Mouse (Mus musculus): ENCODE data around the gene Spryd4. TPM values are rescaled to one million over a fixed set of nuclear protein-coding genes. Genes with fewer than 3 reads are reported as not detected.
"Not testable (repeated sequence)": the region's sequence is repeated elsewhere in the genome, so short reads cannot be mapped to it uniquely, and the experiment has no call there.

The Spryd4 gene
- polyA plus RNA-seq, 1 experiment from 2014 or later = 30.8 TPM

- H3K36me3 ChIP-seq (ENCODE audit: control insufficient read depth, insufficient read depth, low read length) = no peaks in the 10 kb centered on the region
- no peak overlapping the region for H3K9ac ChIP-seq (ENCODE audit: low read depth, low read length)
- 0 out of 2 replicates have a peak, but pooled peaks cover 3% of the 10 kb centered on the region for H3K27me3 ChIP-seq (replicated peaks; ENCODE audit: control insufficient read depth, insufficient read depth, low read length)
- ATAC-seq (ENCODE audit: low read depth) = no peak
- no peak overlapping the region for H3K27ac ChIP-seq (replicated peaks; ENCODE audit: low read depth, low read length)
- no peak overlapping the region for H3K4me3 ChIP-seq (ENCODE audit: low read depth, low read length)
- 94% methylated on average over 18 of the region's 18 CpGs for WGBS
- H3K4me2 ChIP-seq (ENCODE audit: low read depth, low read length) = no peak overlapping the region
- H3K9me3 ChIP-seq (ENCODE audit: control insufficient read depth, low read length) = no peaks in the 10 kb centered on the region
- DNase-seq (ENCODE audit: low spot score) = no peak
- H3K4me1 ChIP-seq (ENCODE audit: control insufficient read depth, insufficient read depth, low read length) = no peaks in the 10 kb centered on the region
Observed at GRCm38 (mm10) chr10:128218387-128219117, 6.9 kb upstream of the Spryd4 start.

GRCm38 (mm10) chr10:128214981-128215380 is 3.4 kb upstream of the Spryd4 start:
- Histone ChIP-seq H3K4me3 (ENCODE audit: low read depth, low read length) (no peak overlapping the region), H3K27ac (replicated peaks; ENCODE audit: low read depth, low read length) (no peak overlapping the region), H3K9ac (ENCODE audit: low read depth, low read length) (no peak overlapping the region), H3K36me3 (ENCODE audit: control insufficient read depth, insufficient read depth, low read length) (no peaks in the 10 kb centered on the region), H3K27me3 (replicated peaks; ENCODE audit: control insufficient read depth, insufficient read depth, low read length) (0 out of 2 replicates have a peak, but pooled peaks cover 5% of the 10 kb centered on the region), H3K4me2 (ENCODE audit: low read depth, low read length) (no peak overlapping the region), H3K9me3 (ENCODE audit: control insufficient read depth, low read length) (no peaks in the 10 kb centered on the region), H3K4me1 (ENCODE audit: control insufficient read depth, insufficient read depth, low read length) (peaks cover 5% of the 10 kb centered on the region)
- WGBS = 87% methylated on average over 5 of the region's 5 CpGs
- ATAC-seq (ENCODE audit: low read depth) (no peak), DNase-seq (ENCODE audit: low spot score) (no peak)

- 89% methylated on average over 4 of the region's 4 CpGs for WGBS
- not testable (repeated sequence) for ATAC-seq (ENCODE audit: low read depth); H3K27ac ChIP-seq (replicated peaks; ENCODE audit: low read depth, low read length); H3K36me3 ChIP-seq (ENCODE audit: control insufficient read depth, insufficient read depth, low read length); H3K4me3 ChIP-seq (ENCODE audit: low read depth, low read length); H3K4me2 ChIP-seq (ENCODE audit: low read depth, low read length); H3K9me3 ChIP-seq (ENCODE audit: control insufficient read depth, low read length); H3K4me1 ChIP-seq (ENCODE audit: control insufficient read depth, insufficient read depth, low read length); H3K9ac ChIP-seq (ENCODE audit: low read depth, low read length); DNase-seq (ENCODE audit: low spot score); H3K27me3 ChIP-seq (replicated peaks; ENCODE audit: control insufficient read depth, insufficient read depth, low read length)
Observed at GRCm38 (mm10) chr10:128214112-128214511, 2.5 kb upstream of the Spryd4 start.

GRCm38 (mm10) chr10:128212871-128213323 is 1.3 kb upstream of the Spryd4 start:
- Histone ChIP-seq H3K27me3 (replicated peaks; ENCODE audit: control insufficient read depth, insufficient read depth, low read length) (0 out of 2 replicates have a peak, but pooled peaks cover 5% of the 10 kb centered on the region), H3K4me3 (ENCODE audit: low read depth, low read length) (peak overlapping the region; percentile 37), H3K4me2 (ENCODE audit: low read depth, low read length) (peak overlapping the region; percentile 71), H3K4me1 (ENCODE audit: control insufficient read depth, insufficient read depth, low read length) (peaks cover 5% of the 10 kb centered on the region), H3K9ac (ENCODE audit: low read depth, low read length) (peak overlapping the region; percentile 60), H3K36me3 (ENCODE audit: control insufficient read depth, insufficient read depth, low read length) (0 out of 2 replicates have a peak, but pooled peaks cover 5% of the 10 kb centered on the region), H3K27ac (replicated peaks; ENCODE audit: low read depth, low read length) (peak overlapping the region; percentile 33; the same call in 1 of the 2 replicates), H3K9me3 (ENCODE audit: control insufficient read depth, low read length) (no peaks in the 10 kb centered on the region)
- peak; percentile 53 for ATAC-seq (ENCODE audit: low read depth)
- WGBS = 3% methylated on average over 18 of the region's 18 CpGs
- peak; percentile 83 for DNase-seq (ENCODE audit: low spot score)

GRCm38 (mm10) chr10:128212148-128212547 is 541 bp upstream of the Spryd4 start:
- Histone ChIP-seq H3K9me3 (ENCODE audit: control insufficient read depth, low read length) (no peaks in the 10 kb centered on the region), H3K27ac (replicated peaks; ENCODE audit: low read depth, low read length) (0 out of 2 replicates have a peak overlapping the region, but pooled peaks have one; percentile 52)

GRCm38 (mm10) chr10:128210954-128211353 is 653 bp downstream of the Spryd4 start:
- DNase-seq (ENCODE audit: low spot score) = no peak
- 33% methylated on average over 14 of the region's 14 CpGs for WGBS
- Histone ChIP-seq H3K4me3 (ENCODE audit: low read depth, low read length) (peak overlapping the region; percentile 71), H3K9ac (ENCODE audit: low read depth, low read length) (peak overlapping the region; percentile 73), H3K4me1 (ENCODE audit: control insufficient read depth, insufficient read depth, low read length) (peaks cover 5% of the 10 kb centered on the region), H3K9me3 (ENCODE audit: control insufficient read depth, low read length) (no peaks in the 10 kb centered on the region), H3K27me3 (replicated peaks; ENCODE audit: control insufficient read depth, insufficient read depth, low read length) (0 out of 2 replicates have a peak, but pooled peaks cover 5% of the 10 kb centered on the region), H3K27ac (replicated peaks; ENCODE audit: low read depth, low read length) (no peak overlapping the region), H3K4me2 (ENCODE audit: low read depth, low read length) (peak overlapping the region; percentile 80), H3K36me3 (ENCODE audit: control insufficient read depth, insufficient read depth, low read length) (peaks cover 9% of the 10 kb centered on the region; the same call in 1 of the 2 replicates)
- no peak for ATAC-seq (ENCODE audit: low read depth)

More at GRCm38 (mm10) chr10:128212148-128212547, 541 bp upstream of the Spryd4 start:
- Histone ChIP-seq H3K4me3 (ENCODE audit: low read depth, low read length) (peak overlapping the region; percentile 71), H3K27me3 (replicated peaks; ENCODE audit: control insufficient read depth, insufficient read depth, low read length) (0 out of 2 replicates have a peak, but pooled peaks cover 5% of the 10 kb centered on the region), H3K36me3 (ENCODE audit: control insufficient read depth, insufficient read depth, low read length) (peaks cover 5% of the 10 kb centered on the region; the same call in 1 of the 2 replicates), H3K4me1 (ENCODE audit: control insufficient read depth, insufficient read depth, low read length) (peaks cover 5% of the 10 kb centered on the region), H3K4me2 (ENCODE audit: low read depth, low read length) (peak overlapping the region; percentile 80), H3K9ac (ENCODE audit: low read depth, low read length) (peak overlapping the region; percentile 73; the same call in 1 of the 2 replicates)
- 44% methylated on average over 5 of the region's 6 CpGs for WGBS
- ATAC-seq (ENCODE audit: low read depth) = no peak
- DNase-seq (ENCODE audit: low spot score) = no peak

- Histone ChIP-seq H3K4me1 (ENCODE audit: control insufficient read depth, insufficient read depth, low read length) (peaks cover 5% of the 10 kb centered on the region), H3K9ac (ENCODE audit: low read depth, low read length) (no peak overlapping the region), H3K4me2 (ENCODE audit: low read depth, low read length) (no peak overlapping the region), H3K4me3 (ENCODE audit: low read depth, low read length) (no peak overlapping the region), H3K36me3 (ENCODE audit: control insufficient read depth, insufficient read depth, low read length) (peaks cover 9% of the 10 kb centered on the region; the same call in 1 of the 2 replicates), H3K27me3 (replicated peaks; ENCODE audit: control insufficient read depth, insufficient read depth, low read length) (0 out of 2 replicates have a peak, but pooled peaks cover 5% of the 10 kb centered on the region), H3K27ac (replicated peaks; ENCODE audit: low read depth, low read length) (no peak overlapping the region), H3K9me3 (ENCODE audit: control insufficient read depth, low read length) (no peaks in the 10 kb centered on the region)
- ATAC-seq (ENCODE audit: low read depth) (no peak), DNase-seq (ENCODE audit: low spot score) (no peak)
- WGBS = 74% methylated on average over 2 of the region's 2 CpGs
Observed at GRCm38 (mm10) chr10:128210131-128210530, 1.5 kb downstream of the Spryd4 start.

- H3K36me3 ChIP-seq (ENCODE audit: control insufficient read depth, insufficient read depth, low read length) = peaks cover 9% of the 10 kb centered on the region; the same call in 1 of the 2 replicates
- no peak overlapping the region for H3K4me2 ChIP-seq (ENCODE audit: low read depth, low read length)
- H3K9me3 ChIP-seq (ENCODE audit: control insufficient read depth, low read length) = no peaks in the 10 kb centered on the region
- no peak for ATAC-seq (ENCODE audit: low read depth)
- H3K4me1 ChIP-seq (ENCODE audit: control insufficient read depth, insufficient read depth, low read length) = peaks cover 5% of the 10 kb centered on the region
- 92% methylated on average over 11 of the region's 11 CpGs for WGBS
- no peak overlapping the region for H3K9ac ChIP-seq (ENCODE audit: low read depth, low read length)
- H3K4me3 ChIP-seq (ENCODE audit: low read depth, low read length) = no peak overlapping the region
- H3K27ac ChIP-seq (replicated peaks; ENCODE audit: low read depth, low read length) = no peak overlapping the region
- H3K27me3 ChIP-seq (replicated peaks; ENCODE audit: control insufficient read depth, insufficient read depth, low read length) = 0 out of 2 replicates have a peak, but pooled peaks cover 5% of the 10 kb centered on the region
- no peak for DNase-seq (ENCODE audit: low spot score)
Observed at GRCm38 (mm10) chr10:128209311-128210009, 2.1 kb downstream of the Spryd4 start.
